Mouse (Mus musculus) heart, embryonic 14.5 days (tissue): ENCODE measurements around the gene Lcn9. TPM values are rescaled to one million over a fixed set of nuclear protein-coding genes. Genes with fewer than 3 reads are reported as not detected.

Experiments
- ATAC-seq: fragments of 200-750 bp; cut with Nextera tagmentation; 2 replicates; pipeline ENCODE4 v1.8.0; 2017; ENCODE audit warnings: low read depth, moderate TSS enrichment; ENCODE audit not compliant: insufficient number of reproducible peaks, insufficient read depth, low FRiP score
- H3K27ac ChIP-seq, 2 experiments: fragments of 200-500 bp in 1 of 2; fragments of 300-500 bp in 1 of 2; sonication (generic) in 1 of 2; replicated peaks in 1 of 2; 2 replicates each; pipeline ENCODE4 v1.5.1; 2012 to 2014; ENCODE audit warnings: low read depth in 2 of 2, low read length in 2 of 2, control low read depth in 1 of 2, mild to moderate bottlenecking in 1 of 2, mixed read lengths in 1 of 2; ENCODE audit not compliant: control insufficient read depth in 1 of 2, insufficient read depth in 1 of 2
- H3K27me3 ChIP-seq: fragments of 300-500 bp; sonication (generic); 2 replicates; pipeline ENCODE4 v1.6.1; 2014; ENCODE audit warnings: mild to moderate bottlenecking, low read length, control low read depth; ENCODE audit not compliant: control insufficient read depth, insufficient read depth
- H3K36me3 ChIP-seq: fragments of 300-500 bp; sonication (generic); 2 replicates; pipeline ENCODE4 v1.6.1; 2014; ENCODE audit warnings: mild to moderate bottlenecking, control low read depth, low read length, mixed read lengths; ENCODE audit not compliant: control insufficient read depth, insufficient read depth
- H3K4me1 ChIP-seq, 2 experiments: fragments of 200-500 bp in 1 of 2; fragments of 300-500 bp in 1 of 2; sonication (generic) in 1 of 2; 2 replicates each; pipeline ENCODE4 v1.6.1; 2012 to 2014; ENCODE audit warnings: low read length in 2 of 2, control low read depth in 1 of 2, mixed read lengths in 1 of 2; ENCODE audit not compliant: control insufficient read depth in 2 of 2, insufficient read depth in 2 of 2
- H3K4me2 ChIP-seq: fragments of 300-500 bp; sonication (generic); 2 replicates; pipeline ENCODE4 v1.6.1; 2014; ENCODE audit warnings: mild to moderate bottlenecking, low read length
- H3K4me3 ChIP-seq, 2 experiments: fragments of 200-500 bp in 1 of 2; fragments of 300-500 bp in 1 of 2; sonication (generic) in 1 of 2; 2 replicates each; pipeline ENCODE4 v1.5.1; 2012 to 2014; ENCODE audit warnings: low read length in 2 of 2, mild to moderate bottlenecking in 2 of 2, control low read depth in 1 of 2, low read depth in 1 of 2, moderate library complexity in 1 of 2; ENCODE audit not compliant: control insufficient read depth in 1 of 2, insufficient read depth in 1 of 2
- H3K9ac ChIP-seq: fragments of 300-500 bp; sonication (generic); 2 replicates; pipeline ENCODE4 v1.6.1; 2014; ENCODE audit warnings: mild to moderate bottlenecking, low read length
- H3K9me3 ChIP-seq: fragments of 300-500 bp; sonication (generic); 2 replicates; pipeline ENCODE4 v1.6.1; 2016; ENCODE audit warnings: low read length, control low read depth; ENCODE audit not compliant: control insufficient read depth
- WGBS: fragments of 180-500 bp; shearing (Covaris S2); extraction: QIAGEN DNeasy Blood & Tissue Kit; methylation state at CpG from one replicate; pipeline ENCODE4 v1.1.7; 2014; 5-methylcytosine and 5-hydroxymethylcytosine counted together
- polyA plus RNA-seq: library from polyadenylated mRNA; unstranded; fragments of >200 nt; fragmentation: Nextera tagmentation; extraction: Ambion mirVana; gene quantifications from 2 replicates; pipeline ENCODE4 v1.2.1, GENCODE M21; 2014

Lcn9 gene
- polyA plus RNA-seq, 1 experiment from 2014 or later = not detected

- WGBS = 14% methylated on average over 4 of the region's 4 CpGs
- Histone ChIP-seq H3K36me3 (no peaks in the 10 kb centered on the region), H3K9ac (no peak overlapping the region), H3K9me3 (no peaks in the 10 kb centered on the region), H3K4me3 (no peak overlapping the region), H3K27ac (no peak overlapping the region), H3K27me3 (no peaks in the 10 kb centered on the region), H3K4me2 (no peak overlapping the region), H3K4me1 (no peaks in the 10 kb centered on the region)
- ATAC-seq = no peak
Measured at GRCm38 (mm10) chr2:25850330-25850729, 27.4 kb downstream of the Lcn9 start.

GRCm38 (mm10) chr2:25852626-25853025 lies 29.7 kb downstream of the Lcn9 start:
- ATAC-seq = no peak
- WGBS = 37% methylated on average over 3 of the region's 3 CpGs
- no peaks in the 10 kb centered on the region for H3K4me1 ChIP-seq
- no peak overlapping the region for H3K9ac ChIP-seq
- no peaks in the 10 kb centered on the region for H3K27me3 ChIP-seq
- H3K36me3 ChIP-seq = no peaks in the 10 kb centered on the region
- H3K9me3 ChIP-seq = no peaks in the 10 kb centered on the region
- H3K27ac ChIP-seq = no peak overlapping the region
- no peak overlapping the region for H3K4me2 ChIP-seq
- no peak overlapping the region for H3K4me3 ChIP-seq

DNA sequence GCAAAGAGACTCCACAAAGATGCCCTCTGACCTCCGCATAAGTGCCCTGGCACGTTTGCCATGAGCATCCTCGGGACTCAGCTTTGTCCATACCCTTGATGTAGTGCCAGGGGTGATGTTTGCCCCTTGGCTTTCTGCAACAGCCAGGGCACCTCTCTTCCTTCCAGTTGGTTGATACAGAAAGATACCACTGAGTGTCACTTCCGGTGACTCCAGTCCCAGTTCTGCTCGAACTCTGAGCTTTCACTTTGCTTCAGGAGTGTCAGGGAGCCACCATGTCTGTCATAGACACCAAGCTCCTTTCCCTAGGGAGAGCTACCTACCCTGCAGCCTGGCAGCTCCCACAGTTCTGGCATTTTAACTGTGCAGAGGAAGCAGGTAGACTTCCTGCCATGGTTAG lies 31.0 kb downstream of the Lcn9 start:
- no peak for ATAC-seq

GRCm38 (mm10) chr2:25859891-25860290 lies 36.9 kb downstream of the Lcn9 start:
- Histone ChIP-seq H3K4me1 (peaks cover 3 to 9% of the 10 kb centered on the region in 2 experiments; a peak in 3 of 4 replicates), H3K9ac (no peak overlapping the region), H3K4me2 (no peak overlapping the region), H3K36me3 (no peaks in the 10 kb centered on the region), H3K27me3 (peaks cover 27% of the 10 kb centered on the region), H3K9me3 (no peaks in the 10 kb centered on the region), H3K27ac (no peak overlapping the region), H3K4me3 (no peak overlapping the region)
- no peak for ATAC-seq
- WGBS = 71% methylated on average over 3 of the region's 3 CpGs

More for the DNA sequence above, 31.0 kb downstream of the Lcn9 start:
- Histone ChIP-seq H3K9ac (no peak overlapping the region), H3K4me2 (no peak overlapping the region), H3K27me3 (no peaks in the 10 kb centered on the region), H3K4me1 (no peaks in the 10 kb centered on the region), H3K27ac (no peak overlapping the region), H3K9me3 (no peaks in the 10 kb centered on the region), H3K4me3 (no peak overlapping the region), H3K36me3 (no peaks in the 10 kb centered on the region)
- 71% methylated on average over 5 of the region's 5 CpGs for WGBS

- H3K9ac ChIP-seq = no peak overlapping the region
- H3K4me1 ChIP-seq = peaks cover 3 to 9% of the 10 kb centered on the region in 2 experiments; a peak in 3 of 4 replicates
- 63% methylated on average over 2 of the region's 2 CpGs for WGBS
- H3K27ac ChIP-seq = no peak overlapping the region
- ATAC-seq = no peak
- H3K4me2 ChIP-seq = no peak overlapping the region
- H3K9me3 ChIP-seq = no peaks in the 10 kb centered on the region
- no peaks in the 10 kb centered on the region for H3K36me3 ChIP-seq
- H3K27me3 ChIP-seq = peaks cover 46% of the 10 kb centered on the region
- H3K4me3 ChIP-seq = no peak overlapping the region
Measured at GRCm38 (mm10) chr2:25862038-25862437, 39.1 kb downstream of the Lcn9 start.

- ATAC-seq = no peak
Measured at GRCm38 (mm10) chr2:25862696-25863270, 39.8 kb downstream of the Lcn9 start.

DNA sequence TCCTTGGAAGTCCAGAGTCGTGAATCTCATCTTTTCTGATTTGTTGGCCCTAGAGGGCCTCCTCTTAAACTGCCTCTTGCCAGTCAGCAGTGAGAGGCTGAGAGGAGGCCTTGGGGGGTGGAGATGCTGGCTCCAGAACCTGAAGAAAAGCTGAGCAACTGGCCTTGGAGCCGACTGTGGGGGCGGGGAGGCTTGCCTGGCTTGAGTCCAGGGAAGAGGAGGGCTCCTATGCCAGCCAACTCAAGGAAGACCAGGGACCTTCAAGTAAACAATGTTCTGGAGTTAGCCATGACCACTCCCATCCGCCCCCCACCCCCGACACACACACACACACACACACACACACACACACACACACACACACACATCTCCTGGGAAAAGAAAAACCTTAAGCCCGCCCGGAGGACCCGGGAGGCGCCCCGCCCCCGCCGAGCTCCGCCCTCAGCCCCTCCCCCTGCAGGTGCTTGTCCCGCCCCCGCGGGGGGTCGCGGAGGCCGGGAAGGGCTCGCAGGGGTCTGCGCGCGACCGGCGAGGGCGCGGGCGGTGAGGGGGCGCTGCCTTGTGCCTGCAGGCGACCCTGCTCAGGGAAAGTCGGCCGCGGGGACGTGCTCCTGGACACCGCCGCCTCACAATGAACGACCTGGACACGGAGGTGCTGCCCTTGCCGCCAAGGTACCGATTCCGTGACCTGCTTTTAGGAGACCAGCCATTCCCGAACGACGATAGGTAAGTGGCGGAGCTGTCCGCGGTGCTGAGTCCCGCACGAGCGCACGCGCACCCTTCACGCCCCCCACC lies 40.6 kb downstream of the Lcn9 start, which contains the start of gene Kcnt1:
Kcnt1 (plus strand) TSS at position 398 of the 795 bp plus-strand sequence.
- Histone ChIP-seq H3K4me1 (peaks cover 3 to 9% of the 10 kb centered on the region in 2 experiments; a peak in 3 of 4 replicates), H3K4me3 (peak within 1 kb of the TSS; percentile 31 to 44), H3K9ac (no peak within 1 kb of the TSS), H3K9me3 (no peaks in the 10 kb centered on the region), H3K36me3 (no peaks in the 10 kb centered on the region), H3K4me2 (peak within 1 kb of the TSS; percentile 89), H3K27me3 (peaks cover 50% of the 10 kb centered on the region), H3K27ac (no peak within 1 kb of the TSS)
- 1% methylated on average over 46 of the region's 53 CpGs for WGBS
- ATAC-seq = no peak

More at GRCm38 (mm10) chr2:25862696-25863270, 39.8 kb downstream of the Lcn9 start:
- H3K4me1 ChIP-seq = peaks cover 3 to 9% of the 10 kb centered on the region in 2 experiments; a peak in 3 of 4 replicates
- 53% methylated on average over 5 of the region's 5 CpGs for WGBS
- no peaks in the 10 kb centered on the region for H3K36me3 ChIP-seq
- peaks cover 50% of the 10 kb centered on the region for H3K27me3 ChIP-seq
- no peak overlapping the region for H3K9ac ChIP-seq
- H3K4me3 ChIP-seq = no peak overlapping the region
- H3K9me3 ChIP-seq = no peaks in the 10 kb centered on the region
- H3K4me2 ChIP-seq = no peak overlapping the region
- H3K27ac ChIP-seq = no peak overlapping the region
